Mouse (Mus musculus): ENCODE measurements at regions not wholly inside any gene's neighbourhood (a gene's known extent, or its start where the extent isn't known, plus 50 kb on each side); places are given as distances from the start of the nearest gene placed in this dataset.

- DNase-seq (ENCODE audit: low spot score), result no peak
These were observed 57.2 kb upstream of the Tgfbr2 start for GRCm38 (mm10) chr9:116232386-116232785.

- no peak for DNase-seq (ENCODE audit: low spot score)
These were observed 56.5 kb upstream of the Tgfbr2 start for GRCm38 (mm10) chr9:116231351-116232311.

GRCm38 (mm10) chr9:116230346-116230745 is 55.2 kb upstream of the Tgfbr2 start:
- DNase-seq (ENCODE audit: low spot score), result no peak

- no peak for DNase-seq (ENCODE audit: low spot score)
These were observed 53.3 kb upstream of the Tgfbr2 start for GRCm38 (mm10) chr9:116228443-116228842.

GRCm38 (mm10) chr9:116227738-116228137 is 52.6 kb upstream of the Tgfbr2 start:
- DNase-seq (ENCODE audit: low spot score), result no peak
